Mouse (Mus musculus) kidney, embryonic 14.5 days (tissue): ENCODE measurements at regions not wholly inside any gene's neighbourhood (a gene's known extent, or its start where the extent isn't known, plus 50 kb on each side); places are given as distances from the start of the nearest gene placed in this dataset.

ENCODE experiments used
- ATAC-seq: fragments of 200-750 bp; cut with Nextera tagmentation; 2 replicates; pipeline ENCODE4 v1.8.0; 2017; ENCODE audit warnings: moderate number of reproducible peaks, mild to moderate bottlenecking, moderate TSS enrichment, moderate library complexity; ENCODE audit not compliant: low FRiP score, low TSS enrichment
- H3K27ac ChIP-seq: fragments of 300-500 bp; sonication (generic); 2 replicates; pipeline ENCODE4 v1.5.1; 2014; ENCODE audit warnings: low read depth, mild to moderate bottlenecking, low read length, moderate library complexity, mixed read lengths
- H3K27me3 ChIP-seq: fragments of 300-500 bp; sonication (generic); 2 replicates; pipeline ENCODE4 v1.6.1; 2014; ENCODE audit warnings: mild to moderate bottlenecking, low read length; ENCODE audit not compliant: control insufficient read depth, insufficient read depth
- H3K36me3 ChIP-seq: fragments of 300-500 bp; sonication (generic); 2 replicates; pipeline ENCODE4 v1.6.1; 2014; ENCODE audit warnings: low read length, mixed read lengths; ENCODE audit not compliant: control insufficient read depth, insufficient read depth
- H3K4me1 ChIP-seq: fragments of 300-500 bp; sonication (generic); 2 replicates; pipeline ENCODE4 v1.6.1; 2014; ENCODE audit warnings: low read length, mixed read lengths; ENCODE audit not compliant: control insufficient read depth, insufficient read depth
- H3K4me2 ChIP-seq: fragments of 300-500 bp; sonication (generic); replicated peaks from 2 replicates; pipeline ENCODE4 v1.6.1; 2014; ENCODE audit warnings: low read depth, mild to moderate bottlenecking, low read length
- H3K4me3 ChIP-seq: fragments of 300-500 bp; sonication (generic); 2 replicates; pipeline ENCODE4 v1.5.1; 2014; ENCODE audit warnings: mild to moderate bottlenecking, low read length
- H3K9ac ChIP-seq: fragments of 300-500 bp; sonication (generic); 2 replicates; pipeline ENCODE4 v1.6.1; 2014; ENCODE audit warnings: low read depth, mild to moderate bottlenecking, low read length, moderate library complexity
- H3K9me3 ChIP-seq: fragments of 300-500 bp; sonication (generic); 2 replicates; pipeline ENCODE4 v1.6.1; 2016; ENCODE audit warnings: low read length; ENCODE audit not compliant: control insufficient read depth
- WGBS: fragments of 180-500 bp; shearing (Covaris S2); extraction: QIAGEN DNeasy Blood & Tissue Kit; methylation state at CpG from one replicate; pipeline ENCODE4 v1.1.7; 2014; 5-methylcytosine and 5-hydroxymethylcytosine counted together

- H3K36me3 ChIP-seq, result no peaks in the 10 kb centered on the region
- H3K9me3 ChIP-seq, result no peaks in the 10 kb centered on the region
- H3K4me1 ChIP-seq, result peaks cover 23% of the 10 kb centered on the region
- H3K9ac ChIP-seq, result peak overlapping the region; percentile 58; the same call in 1 of the 2 replicates
- H3K4me3 ChIP-seq, result peak overlapping the region; percentile 36
- H3K27me3 ChIP-seq, result peaks cover 4% of the 10 kb centered on the region
- ATAC-seq, result no peak
- peak overlapping the region; percentile 94 for H3K27ac ChIP-seq
- WGBS, result 1% methylated on average over 28 of the region's 28 CpGs
- peak overlapping the region; percentile 74 for H3K4me2 ChIP-seq
Observed at GRCm38 (mm10) chr6:51173620-51174442, 258.6 kb upstream of the Nfe2l3 start.

GRCm38 (mm10) chr6:51174443-51175021 is 257.9 kb upstream of the Nfe2l3 start:
- H3K9ac ChIP-seq, result 0 out of 2 replicates have a peak overlapping the region, but pooled peaks have one; percentile 58
- H3K27me3 ChIP-seq, result peaks cover 4% of the 10 kb centered on the region
- H3K4me3 ChIP-seq, result peak overlapping the region; percentile 36
- H3K36me3 ChIP-seq, result no peaks in the 10 kb centered on the region
- peaks cover 20% of the 10 kb centered on the region for H3K4me1 ChIP-seq
- WGBS, result 4% methylated on average over 18 of the region's 18 CpGs
- H3K9me3 ChIP-seq, result no peaks in the 10 kb centered on the region
- peak overlapping the region; percentile 74 for H3K4me2 ChIP-seq
- ATAC-seq, result no peak
- H3K27ac ChIP-seq, result peak overlapping the region; percentile 94

- Histone ChIP-seq H3K27me3 (peaks cover 4% of the 10 kb centered on the region), H3K4me2 (no peak overlapping the region), H3K4me1 (peaks cover 15% of the 10 kb centered on the region), H3K4me3 (no peak overlapping the region), H3K27ac (no peak overlapping the region), H3K36me3 (no peaks in the 10 kb centered on the region), H3K9ac (no peak overlapping the region), H3K9me3 (no peaks in the 10 kb centered on the region)
- WGBS, result 36% methylated on average over 13 of the region's 13 CpGs
- ATAC-seq, result no peak
Observed at GRCm38 (mm10) chr6:51175616-51176590, 256.6 kb upstream of the Nfe2l3 start.

GRCm38 (mm10) chr6:51176791-51177433 is 255.6 kb upstream of the Nfe2l3 start:
- WGBS, result 26% methylated on average over 6 of the region's 6 CpGs
- peaks cover 15% of the 10 kb centered on the region for H3K4me1 ChIP-seq

GRCm38 (mm10) chr6:51177701-51178060 is 254.8 kb upstream of the Nfe2l3 start:
- WGBS, result under 1% methylated on average over 14 of the region's 14 CpGs
- Histone ChIP-seq H3K4me2 (peak overlapping the region; percentile 45), H3K27me3 (peaks cover 9% of the 10 kb centered on the region), H3K4me1 (peaks cover 15% of the 10 kb centered on the region), H3K27ac (no peak overlapping the region), H3K36me3 (no peaks in the 10 kb centered on the region), H3K9ac (no peak overlapping the region), H3K4me3 (peak overlapping the region; percentile 24), H3K9me3 (no peaks in the 10 kb centered on the region)
- no peak for ATAC-seq

More at GRCm38 (mm10) chr6:51176791-51177433, 255.6 kb upstream of the Nfe2l3 start:
- no peaks in the 10 kb centered on the region for H3K9me3 ChIP-seq
- no peak overlapping the region for H3K9ac ChIP-seq
- no peak overlapping the region for H3K4me3 ChIP-seq
- H3K27ac ChIP-seq, result no peak overlapping the region
- no peak overlapping the region for H3K4me2 ChIP-seq
- H3K27me3 ChIP-seq, result peaks cover 9% of the 10 kb centered on the region
- ATAC-seq, result no peak
- H3K36me3 ChIP-seq, result no peaks in the 10 kb centered on the region

- H3K9ac ChIP-seq, result no peak overlapping the region
- peaks cover 15% of the 10 kb centered on the region for H3K4me1 ChIP-seq
- peak overlapping the region; percentile 45 for H3K4me2 ChIP-seq
- peaks cover 14% of the 10 kb centered on the region for H3K27me3 ChIP-seq
- no peaks in the 10 kb centered on the region for H3K36me3 ChIP-seq
- WGBS, result under 1% methylated on average over 30 of the region's 34 CpGs
- peak overlapping the region; percentile 24 for H3K4me3 ChIP-seq
- peak; percentile 98 for ATAC-seq
- H3K9me3 ChIP-seq, result no peaks in the 10 kb centered on the region
- H3K27ac ChIP-seq, result no peak overlapping the region
Observed at GRCm38 (mm10) chr6:51178061-51178791, 254.2 kb upstream of the Nfe2l3 start.

- Histone ChIP-seq H3K9ac (no peak overlapping the region), H3K27me3 (peaks cover 19% of the 10 kb centered on the region), H3K4me1 (peaks cover 10% of the 10 kb centered on the region), H3K27ac (no peak overlapping the region), H3K4me2 (no peak overlapping the region), H3K4me3 (no peak overlapping the region), H3K36me3 (no peaks in the 10 kb centered on the region), H3K9me3 (no peaks in the 10 kb centered on the region)
- 2% methylated on average over 17 of the region's 17 CpGs for WGBS
- no peak for ATAC-seq
Observed at GRCm38 (mm10) chr6:51178799-51179398, 253.6 kb upstream of the Nfe2l3 start.
